Mouse (Mus musculus): ENCODE results near the gene Dusp3. TPM values are rescaled to one million over a fixed set of nuclear protein-coding genes. Genes with fewer than 3 reads are reported as not detected.

Dusp3 gene
- total and polyA plus RNA-seq, 3 experiments, result 18.4 to 35.5 (median 29.8) TPM

DNA sequence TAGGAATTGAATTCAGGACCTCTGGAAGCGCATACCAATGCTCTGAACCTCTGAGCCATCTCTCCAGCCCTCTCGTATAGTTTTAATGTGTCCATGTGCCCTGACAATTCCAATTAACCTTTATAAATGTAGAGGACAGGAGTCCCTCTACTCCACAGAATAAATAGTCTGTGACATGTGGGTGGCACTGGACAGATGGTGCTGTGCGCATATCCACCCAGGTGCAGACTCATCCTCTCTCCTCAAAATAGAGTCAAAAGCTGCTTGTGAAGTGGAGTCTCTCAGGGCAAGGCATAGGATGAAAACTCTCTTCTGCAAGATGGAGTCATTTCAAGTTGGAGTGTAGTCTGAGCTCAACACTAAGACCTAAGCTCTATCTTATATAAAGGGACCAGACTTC, 3.4 kb upstream of the Dusp3 start:
- Histone ChIP-seq H3K27ac (ENCODE audit: control insufficient read depth, low read depth, low read length) (no peak overlapping the region), H3K27me3 (ENCODE audit: control insufficient read depth in 1 of 2, insufficient read depth in 2 of 2, low read length in 2 of 2) (no peaks in the 10 kb centered on the region)
- no peak for TF ChIP-seq USF1 (IDR thresholded peaks at IDR 0.05; ENCODE audit: low read depth, low read length)
- no peak for TF ChIP-seq POLR2A (IDR thresholded peaks at IDR 0.05; ENCODE audit: control insufficient read depth in 1 of 2, insufficient read depth in 1 of 2, low read depth in 1 of 2, low read length in 2 of 2, poor library complexity in 1 of 2)
- TF ChIP-seq TAL1 (IDR thresholded peaks at IDR 0.05; ENCODE audit: low read length), result no peak
- no peak for TF ChIP-seq E2F4 (IDR thresholded peaks at IDR 0.05; ENCODE audit: borderline replicate concordance, low read depth, low read length)
- no peak for TF ChIP-seq POLR2AphosphoS2 (IDR thresholded peaks at IDR 0.05; ENCODE audit: low read length)
- TF ChIP-seq MAX (IDR thresholded peaks at IDR 0.05; ENCODE audit: low read length), result no peak
- no peak for TF ChIP-seq CTCF (IDR thresholded peaks at IDR 0.05 in 2 of 3, conservative IDR thresholded peaks at IDR 0.05 in 1 of 3; ENCODE audit: control insufficient read depth in 1 of 3, insufficient read depth in 1 of 3, low read depth in 2 of 3, low read length in 3 of 3, poor library complexity in 1 of 3, severe bottlenecking in 1 of 3)
- TF ChIP-seq NELFE (IDR thresholded peaks at IDR 0.05; ENCODE audit: low read depth, low read length), result no peak

DNA sequence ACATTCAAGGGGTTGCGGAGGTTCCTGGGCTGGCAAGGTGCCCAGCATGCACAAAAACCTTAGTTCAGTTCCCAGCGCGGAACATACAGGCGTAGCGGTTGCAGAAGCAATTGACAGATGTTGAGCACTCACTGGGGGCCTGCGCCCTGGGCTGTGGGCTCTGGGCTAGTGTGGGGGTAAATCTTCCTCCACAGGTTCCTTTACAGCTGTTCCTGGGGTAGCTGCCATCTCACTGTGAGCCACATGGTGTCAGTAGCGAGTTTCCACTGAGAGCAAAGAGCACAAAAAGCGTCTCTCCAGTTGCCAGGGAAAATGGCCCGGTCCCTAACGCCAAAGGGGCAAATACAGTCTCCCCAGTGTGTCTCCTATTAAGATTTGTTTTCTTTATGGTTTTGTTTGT, 823 bp downstream of the Dusp3 start:
- H3K9me3 ChIP-seq (replicated peaks; ENCODE audit: insufficient read depth, low read length), result no peaks in the 10 kb centered on the region
- H3K4me3 ChIP-seq (ENCODE audit: control insufficient read depth in 1 of 2, insufficient read depth in 1 of 2, low read depth in 2 of 2, low read length in 2 of 2), result peak overlapping the region; percentile 37 to 42
- H3K36me3 ChIP-seq (ENCODE audit: control insufficient read depth in 1 of 2, insufficient read depth in 2 of 2, low read length in 2 of 2), result peaks cover 0 to 5% of the 10 kb centered on the region in 2 experiments; a peak in 3 of 4 replicates
- no peaks in the 10 kb centered on the region for H3K27me3 ChIP-seq (ENCODE audit: control insufficient read depth in 1 of 2, insufficient read depth in 2 of 2, low read length in 2 of 2)
- peaks cover 0 to 14% of the 10 kb centered on the region in 2 experiments; a peak in 2 of 4 replicates for H3K4me1 ChIP-seq (ENCODE audit: control insufficient read depth in 1 of 2, insufficient read depth in 2 of 2, low read length in 2 of 2)
- DNase-seq (ENCODE audit: low read depth, low spot score), result peak; percentile 95
- H3K27ac ChIP-seq (ENCODE audit: control insufficient read depth, low read depth, low read length), result no peak overlapping the region
- peaks cover 2% of the 10 kb centered on the region for H3K79me2 ChIP-seq (ENCODE audit: control insufficient read depth, insufficient read depth, low read length, poor library complexity)
- peak overlapping the region; percentile 30 for H3K9ac ChIP-seq (ENCODE audit: control insufficient read depth, low read depth, low read length, poor library complexity, severe bottlenecking)
- TF ChIP-seq POLR2AphosphoS5 (IDR thresholded peaks at IDR 0.05; ENCODE audit: borderline replicate concordance, low read depth, low read length) (no peak), TCF12 (IDR thresholded peaks at IDR 0.05; ENCODE audit: low read depth, low read length) (peak; percentile 29; the same call in 1 of the 2 replicates), MAZ (IDR thresholded peaks at IDR 0.05; ENCODE audit: low read depth, low read length) (no peak; the same call in 1 of the 2 replicates), USF2 (IDR thresholded peaks at IDR 0.05; ENCODE audit: borderline replicate concordance in 1 of 2, insufficient read depth in 1 of 2, low read depth in 1 of 2, low read length in 2 of 2) (no peak), MYC (IDR thresholded peaks at IDR 0.05; ENCODE audit: low read depth, low read length) (0 out of 2 replicates have a peak, but pooled peaks have one; percentile 45), CTCF (IDR thresholded peaks at IDR 0.05 in 2 of 3, conservative IDR thresholded peaks at IDR 0.05 in 1 of 3; ENCODE audit: control insufficient read depth in 1 of 3, insufficient read depth in 1 of 3, low read depth in 2 of 3, low read length in 3 of 3, poor library complexity in 1 of 3, severe bottlenecking in 1 of 3) (peak; percentile 87 to 99 (median 96)), ELF1 (IDR thresholded peaks at IDR 0.05; ENCODE audit: low read depth, low read length) (no peak), POLR2A (IDR thresholded peaks at IDR 0.05; ENCODE audit: control insufficient read depth in 1 of 2, insufficient read depth in 1 of 2, low read depth in 1 of 2, low read length in 2 of 2, poor library complexity in 1 of 2) (no peak), RAD21 (IDR thresholded peaks at IDR 0.05; ENCODE audit: low read depth, low read length) (peak; percentile 97), ZC3H11A (IDR thresholded peaks at IDR 0.05; ENCODE audit: low read depth, low read length) (peak; percentile 89), CHD1 (IDR thresholded peaks at IDR 0.05; ENCODE audit: low read depth, low read length) (no peak), TAL1 (IDR thresholded peaks at IDR 0.05; ENCODE audit: low read length) (no peak), MYB (IDR thresholded peaks at IDR 0.05; ENCODE audit: low read depth, low read length) (no peak), MEF2A (IDR thresholded peaks at IDR 0.05; ENCODE audit: extremely low read depth, insufficient replicate concordance, low read depth, low read length, poor library complexity, severe bottlenecking) (no peak), GATA1 (IDR thresholded peaks at IDR 0.05; ENCODE audit: low read depth, low read length) (no peak), MAX (IDR thresholded peaks at IDR 0.05; ENCODE audit: low read length) (peak; percentile 39; the same call in 1 of the 2 replicates), MXI1 (IDR thresholded peaks at IDR 0.05; ENCODE audit: low read depth, low read length) (peak; percentile 74; the same call in 1 of the 2 replicates), MAFK (IDR thresholded peaks at IDR 0.05; ENCODE audit: borderline replicate concordance, low read depth, low read length) (no peak), POLR2AphosphoS2 (IDR thresholded peaks at IDR 0.05; ENCODE audit: low read length) (no peak), NELFE (IDR thresholded peaks at IDR 0.05; ENCODE audit: low read depth, low read length) (no peak), NRF1 (IDR thresholded peaks at IDR 0.05; ENCODE audit: insufficient read depth, low read depth, low read length, poor library complexity, severe bottlenecking) (no peak; the same call in 1 of the 2 replicates), ETS1 (IDR thresholded peaks at IDR 0.05; ENCODE audit: low read depth, low read length) (no peak), ZNF384 (IDR thresholded peaks at IDR 0.05; ENCODE audit: low read depth, low read length) (no peak), SIN3A (IDR thresholded peaks at IDR 0.05; ENCODE audit: low read length) (peak; percentile 93), GABPA (IDR thresholded peaks at IDR 0.05; ENCODE audit: low read depth, low read length) (no peak), E2F4 (IDR thresholded peaks at IDR 0.05; ENCODE audit: borderline replicate concordance, low read depth, low read length) (no peak), HCFC1 (IDR thresholded peaks at IDR 0.05; ENCODE audit: low read depth, low read length) (peak; percentile 53; the same call in 1 of the 2 replicates), SMC3 (IDR thresholded peaks at IDR 0.05; ENCODE audit: low read depth, low read length) (peak; percentile 92)

More for the DNA sequence above, 3.4 kb upstream of the Dusp3 start:
- Histone ChIP-seq H3K9me3 (replicated peaks; ENCODE audit: insufficient read depth, low read length) (no peaks in the 10 kb centered on the region), H3K9ac (ENCODE audit: control insufficient read depth, low read depth, low read length, poor library complexity, severe bottlenecking) (no peak overlapping the region), H3K4me1 (ENCODE audit: control insufficient read depth in 1 of 2, insufficient read depth in 2 of 2, low read length in 2 of 2) (peaks cover 11 to 29% of the 10 kb centered on the region in 2 experiments), H3K36me3 (ENCODE audit: control insufficient read depth in 1 of 2, insufficient read depth in 2 of 2, low read length in 2 of 2) (peaks cover 0 to 29% of the 10 kb centered on the region in 2 experiments; a peak in 2 of 4 replicates), H3K79me2 (ENCODE audit: control insufficient read depth, insufficient read depth, low read length, poor library complexity) (no peaks in the 10 kb centered on the region), H3K4me3 (ENCODE audit: control insufficient read depth in 1 of 2, insufficient read depth in 1 of 2, low read depth in 2 of 2, low read length in 2 of 2) (no peak overlapping the region)
- DNase-seq (ENCODE audit: low read depth, low spot score), result no peak

All from MEL (cell line).